Mouse (Mus musculus): ENCODE results near the gene Arpc1a.

GRCm38 (mm10) chr5:145130191-145130590 is 46.6 kb downstream of the Arpc1a start:
- TF ChIP-seq CTCF (IDR thresholded peaks at IDR 0.05; ENCODE audit: control insufficient read depth, insufficient read depth, low read length) (no peak), POLR2A (IDR thresholded peaks at IDR 0.05; ENCODE audit: borderline replicate concordance, control insufficient read depth, low read depth, low read length) (no peak)
